Mouse (Mus musculus) spleen, postnatal 4 days (tissue): ENCODE measurements around the gene Nid1.
A peak's percentile ranks its signal among the peaks of the same experiment; 100 is the strongest.
"Not testable (repeated sequence)": the region's sequence is repeated elsewhere in the genome, so short reads cannot be mapped to it uniquely, and the experiment has no call there.

Experiments
- DNase-seq, 2 experiments: peaks; one replicate each; pipeline ENCODE4 v3.0.0; 2022; ENCODE audit warnings: low spot score in 2 of 2

Gene Nid1

GRCm38 (mm10) chr13:13453332-13453731 lies 16.0 kb downstream of the Nid1 start:
- peak in 1 of 2 experiments; percentile 18 for DNase-seq

DNA sequence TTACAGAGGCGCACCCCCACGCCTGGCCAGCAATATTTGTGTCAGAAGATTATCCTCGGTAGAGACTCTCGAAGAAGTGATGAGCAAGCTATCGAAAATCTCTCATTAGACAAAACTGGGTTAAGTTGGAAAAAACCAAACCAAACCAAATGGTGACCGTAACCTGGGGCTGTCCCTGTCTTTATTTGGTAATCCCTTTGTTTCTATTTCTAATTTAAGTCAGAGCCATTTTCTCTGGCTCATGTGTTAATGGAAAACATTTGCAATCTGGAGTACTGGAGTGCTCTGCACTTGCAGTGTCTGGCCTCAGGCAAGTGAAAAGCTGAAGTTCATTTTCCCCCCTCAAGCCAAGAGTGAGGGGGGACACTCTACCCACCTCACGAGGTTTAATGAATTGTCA lies 16.9 kb downstream of the Nid1 start:
- DNase-seq: not testable (repeated sequence)

GRCm38 (mm10) chr13:13455632-13456492 lies 18.5 kb downstream of the Nid1 start:
- DNase-seq: not testable (repeated sequence)

DNA sequence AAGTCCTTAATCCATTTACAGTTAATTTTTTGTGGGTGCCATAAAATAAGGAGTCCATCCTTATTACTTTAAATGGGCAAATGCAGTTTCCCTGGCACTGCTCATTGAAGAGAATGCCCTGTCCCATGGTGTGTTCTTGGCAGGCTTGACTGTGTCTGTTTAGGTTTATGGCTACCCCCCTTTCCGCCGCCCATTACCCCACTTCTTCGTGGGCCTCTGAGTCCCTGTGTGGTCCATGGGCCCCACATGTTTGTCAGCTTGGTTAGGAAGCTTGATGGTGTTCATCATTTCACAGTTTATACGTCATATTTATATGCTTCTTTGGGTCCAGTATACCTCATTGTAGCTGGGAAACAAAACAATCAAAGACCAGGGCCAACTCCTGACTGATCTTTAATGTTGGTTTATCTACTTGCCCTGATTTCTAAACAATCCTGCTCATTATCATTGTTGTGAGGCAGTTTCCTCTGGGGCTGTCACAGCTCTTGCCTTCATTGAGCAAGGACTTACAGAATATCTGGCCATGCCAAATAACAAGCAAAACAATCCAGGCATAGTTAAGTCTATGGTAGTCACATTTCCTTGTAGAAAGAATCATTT lies 20.9 kb downstream of the Nid1 start:
- DNase-seq: no peak

GRCm38 (mm10) chr13:13460521-13461138 lies 23.3 kb downstream of the Nid1 start:
- no peak for DNase-seq

- no peak for DNase-seq
These were observed 24.3 kb downstream of the Nid1 start for GRCm38 (mm10) chr13:13461446-13462192.

- no peak for DNase-seq
These were observed 26.6 kb downstream of the Nid1 start for GRCm38 (mm10) chr13:13463949-13464348.

- DNase-seq: not testable (repeated sequence)
These were observed 29.9 kb downstream of the Nid1 start for GRCm38 (mm10) chr13:13467249-13467648.

DNA sequence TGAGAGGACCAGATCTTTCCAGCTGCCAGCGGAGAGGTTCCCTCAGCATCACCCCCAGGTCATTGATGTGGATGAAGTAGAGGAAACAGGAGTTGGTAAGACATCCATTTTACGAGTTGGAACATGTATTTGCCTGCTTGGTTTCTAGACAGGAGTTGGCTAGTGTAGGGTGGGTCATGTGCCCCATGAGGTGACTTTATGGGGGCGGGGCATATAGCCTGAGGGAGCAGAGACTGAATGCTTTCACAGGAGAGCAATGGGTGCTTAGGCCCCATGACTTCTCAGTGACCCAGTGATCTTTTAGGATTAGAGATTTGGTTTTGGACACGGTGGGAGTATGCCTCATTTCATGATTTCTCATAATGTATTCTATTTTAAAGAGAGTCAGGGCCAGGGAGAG lies 31.2 kb downstream of the Nid1 start:
- no peak for DNase-seq

- no peak for DNase-seq
These were observed 34.0 kb downstream of the Nid1 start for GRCm38 (mm10) chr13:13471334-13471757.

- DNase-seq: not testable (repeated sequence)
These were observed 37.1 kb downstream of the Nid1 start for GRCm38 (mm10) chr13:13474464-13474863.

DNA sequence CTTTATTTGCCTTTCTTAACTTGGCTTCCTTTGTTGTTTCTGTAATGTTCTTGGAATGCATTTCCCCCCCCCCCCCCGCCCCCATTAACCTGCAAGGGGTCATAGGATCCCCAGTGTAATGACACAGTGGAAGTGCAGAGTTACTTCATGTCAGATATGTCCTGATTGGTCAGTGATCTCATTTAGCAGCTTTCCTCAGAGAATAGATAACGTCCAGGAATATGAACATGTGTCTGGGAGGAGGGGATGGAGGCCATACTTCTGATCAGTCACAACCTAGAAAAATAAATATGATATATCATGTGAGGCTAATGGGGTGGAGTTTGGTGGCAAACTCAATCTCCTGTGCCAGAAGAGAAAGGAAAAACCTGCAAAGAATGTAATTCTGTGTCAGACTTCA lies 37.6 kb downstream of the Nid1 start:
- no peak for DNase-seq

GRCm38 (mm10) chr13:13476568-13476967 lies 39.2 kb downstream of the Nid1 start:
- no peak for DNase-seq

- DNase-seq: no peak
These were observed 39.7 kb downstream of the Nid1 start for GRCm38 (mm10) chr13:13477046-13477445.

- DNase-seq: no peak
These were observed 42.6 kb downstream of the Nid1 start for GRCm38 (mm10) chr13:13479986-13480385.

DNA sequence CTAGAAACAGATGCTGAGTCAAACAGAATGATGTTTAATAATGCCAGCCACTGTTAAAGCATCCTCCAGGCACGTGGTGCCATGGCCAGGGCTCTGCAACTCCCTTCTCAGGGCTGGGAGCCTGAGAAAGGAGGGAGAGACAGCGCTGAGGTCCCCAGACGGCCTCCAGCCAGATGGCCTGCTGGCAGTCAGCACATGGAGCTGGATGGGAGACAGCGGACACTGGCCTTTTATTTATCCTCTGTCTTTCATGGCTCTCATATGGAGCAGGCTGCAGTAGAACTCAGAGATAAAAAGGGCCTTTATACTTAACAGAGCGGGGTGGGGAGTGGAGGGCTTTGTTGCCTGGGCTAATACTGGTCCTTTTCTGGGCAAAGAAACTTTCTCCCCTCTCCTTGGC lies 43.7 kb downstream of the Nid1 start:
- DNase-seq: no peak

DNA sequence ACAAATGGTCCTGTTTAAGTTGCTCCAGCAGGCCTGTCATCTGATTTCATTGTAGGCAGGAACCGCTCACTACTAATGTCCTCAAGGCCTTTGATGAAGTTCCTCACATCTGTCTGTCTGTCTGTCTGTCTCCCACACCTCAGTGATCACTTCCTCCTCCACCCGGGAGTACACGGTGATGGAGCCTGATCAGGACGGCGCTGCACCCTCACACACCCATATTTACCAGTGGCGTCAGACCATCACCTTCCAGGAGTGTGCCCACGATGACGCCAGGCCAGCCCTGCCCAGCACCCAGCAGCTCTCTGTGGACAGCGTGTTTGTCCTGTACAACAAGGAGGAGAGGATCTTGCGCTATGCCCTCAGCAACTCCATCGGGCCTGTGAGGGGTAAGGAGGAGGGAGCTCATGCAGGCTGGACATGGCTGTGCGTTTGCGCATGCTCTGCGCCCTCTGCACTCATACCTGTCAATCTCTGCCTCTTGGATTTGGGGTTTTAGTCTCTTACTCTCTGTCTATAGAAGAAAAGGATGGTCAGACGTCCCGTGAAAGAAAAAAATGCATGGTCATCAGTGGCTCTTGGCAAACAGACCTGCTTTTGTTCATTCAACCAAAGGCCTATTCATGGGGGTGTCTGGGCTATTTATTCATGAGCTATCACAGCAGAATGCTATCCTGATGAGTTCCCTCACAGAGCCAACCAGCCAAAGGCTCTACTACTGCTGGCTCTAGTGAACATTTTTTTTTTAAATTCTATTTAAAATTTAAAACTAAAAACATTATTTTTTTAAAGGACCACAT lies 44.7 kb downstream of the Nid1 start:
- no peak for DNase-seq

DNA sequence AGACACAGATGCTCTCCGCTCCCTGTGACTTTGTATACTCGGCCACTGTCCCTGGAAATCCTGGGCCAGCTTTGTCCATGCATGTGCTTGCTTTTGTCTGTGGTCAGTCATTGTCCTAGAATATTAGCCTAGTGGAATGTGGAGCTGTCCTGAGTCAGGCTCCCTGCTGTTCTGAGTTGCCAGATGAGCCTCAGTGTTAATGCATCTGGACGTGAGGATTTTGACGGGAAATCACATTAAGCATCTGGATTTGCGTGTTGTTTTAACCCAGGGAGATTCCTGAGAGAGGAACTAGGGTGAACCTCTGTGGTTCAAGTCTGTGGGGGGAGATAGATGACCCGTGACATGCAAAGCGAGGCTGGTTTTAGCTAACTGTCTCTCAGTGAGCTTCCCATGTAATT lies 47.0 kb downstream of the Nid1 start:
- no peak for DNase-seq

DNA sequence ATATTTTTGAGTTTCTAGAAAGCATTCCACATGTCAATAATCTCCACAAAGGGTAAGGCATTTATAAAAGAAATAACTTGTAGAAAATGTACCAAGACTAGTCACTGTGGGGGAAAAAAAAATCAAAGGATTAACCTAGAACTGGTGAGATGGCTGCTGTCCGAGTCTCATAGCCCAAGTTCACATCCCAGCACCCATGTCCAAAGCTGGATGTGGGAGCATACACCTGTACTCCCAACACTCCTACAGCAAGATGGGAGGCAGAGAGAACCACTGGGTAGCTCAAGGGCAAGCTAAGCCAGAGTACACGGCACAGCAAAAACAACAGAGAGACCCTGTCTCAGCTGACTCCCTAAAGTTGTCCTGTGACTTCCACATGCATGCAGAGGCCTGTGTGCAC lies 47.5 kb downstream of the Nid1 start:
- no peak for DNase-seq

DNA sequence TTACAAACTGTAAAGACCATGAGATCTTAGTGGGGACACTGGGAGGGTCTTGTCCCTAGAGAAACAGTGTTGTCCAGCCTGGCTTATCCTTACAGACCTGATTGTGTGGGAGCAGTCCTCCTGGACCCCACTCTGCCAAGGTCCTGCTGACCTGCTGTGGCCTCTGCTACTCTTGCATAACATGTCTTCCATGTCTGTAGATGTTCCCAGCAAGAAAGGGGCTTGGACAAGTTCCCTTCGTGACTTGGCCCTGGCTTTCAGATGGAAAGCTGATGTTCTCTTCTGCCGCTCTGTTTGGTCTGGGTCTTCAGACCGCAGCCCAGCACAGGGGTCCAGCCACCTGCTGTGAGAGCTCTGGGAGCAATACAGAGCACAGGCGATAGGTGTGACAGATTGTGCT lies 48.3 kb downstream of the Nid1 start:
- DNase-seq: no peak

- no peak for DNase-seq
These were observed 50.5 kb downstream of the Nid1 start for GRCm38 (mm10) chr13:13487851-13488250.
